Mouse (Mus musculus) forebrain, embryonic 11.5 days (tissue): ENCODE data around the gene Olfr761. TPM values are rescaled to one million over a fixed set of nuclear protein-coding genes. Genes with fewer than 3 reads are reported as not detected.
"Not testable (repeated sequence)": the region's sequence is repeated elsewhere in the genome, so short reads cannot be mapped to it uniquely, and the experiment has no call there.

ENCODE experiments used
- ATAC-seq: fragments of 200-750 bp; cut with Nextera tagmentation; replicated peaks from 2 replicates; pipeline ENCODE4 v1.8.0; 2017; ENCODE audit warnings: moderate TSS enrichment; ENCODE audit not compliant: low FRiP score
- DNase-seq: peaks from one replicate; pipeline ENCODE4 v3.0.0-alpha.2; 2017; ENCODE audit warnings: low spot score
- H3K27ac ChIP-seq: fragments of 300-500 bp; sonication (generic); 2 replicates; pipeline ENCODE4 v1.5.1; 2014; ENCODE audit warnings: low read depth, low read length
- H3K27me3 ChIP-seq: fragments of 300-500 bp; sonication (generic); 2 replicates; pipeline ENCODE4 v1.6.1; 2014; ENCODE audit warnings: mild to moderate bottlenecking, low read length, mixed read lengths; ENCODE audit not compliant: control insufficient read depth, insufficient read depth
- H3K36me3 ChIP-seq: fragments of 300-500 bp; sonication (generic); 2 replicates; pipeline ENCODE4 v1.6.1; 2014; ENCODE audit warnings: mild to moderate bottlenecking, low read length, moderate library complexity, mixed read lengths; ENCODE audit not compliant: control insufficient read depth, insufficient read depth
- H3K4me1 ChIP-seq: fragments of 300-500 bp; sonication (generic); replicated peaks from 2 replicates; pipeline ENCODE4 v1.6.1; 2014; ENCODE audit warnings: low read length, mixed read lengths; ENCODE audit not compliant: control insufficient read depth, insufficient read depth
- H3K4me2 ChIP-seq: fragments of 300-500 bp; sonication (generic); 2 replicates; pipeline ENCODE4 v1.6.1; 2014; ENCODE audit warnings: low read depth, mild to moderate bottlenecking, low read length, moderate library complexity, mixed read lengths; ENCODE audit not compliant: severe bottlenecking
- H3K4me3 ChIP-seq: fragments of 300-500 bp; sonication (generic); 2 replicates; pipeline ENCODE4 v1.5.1; 2014; ENCODE audit warnings: low read depth, low read length
- H3K9ac ChIP-seq: fragments of 300-500 bp; sonication (generic); 2 replicates; pipeline ENCODE4 v1.6.1; 2014; ENCODE audit warnings: low read length
- H3K9me3 ChIP-seq: fragments of 300-500 bp; sonication (generic); 2 replicates; pipeline ENCODE4 v1.6.1; 2016; ENCODE audit warnings: low read length, mixed read lengths; ENCODE audit not compliant: control insufficient read depth
- WGBS: fragments of 180-500 bp; shearing (Covaris S2); extraction: QIAGEN DNeasy Blood & Tissue Kit; methylation state at CpG from one replicate; pipeline ENCODE4 v1.1.7; 2014; 5-methylcytosine and 5-hydroxymethylcytosine counted together
- polyA plus RNA-seq: library from polyadenylated mRNA; unstranded; fragments of >200 nt; fragmentation: Nextera tagmentation; extraction: Ambion mirVana; gene quantifications from 2 replicates; pipeline ENCODE4 v1.2.1, GENCODE M21; 2014

Olfr761 gene
- polyA plus RNA-seq, result not detected in 2 replicates

DNA sequence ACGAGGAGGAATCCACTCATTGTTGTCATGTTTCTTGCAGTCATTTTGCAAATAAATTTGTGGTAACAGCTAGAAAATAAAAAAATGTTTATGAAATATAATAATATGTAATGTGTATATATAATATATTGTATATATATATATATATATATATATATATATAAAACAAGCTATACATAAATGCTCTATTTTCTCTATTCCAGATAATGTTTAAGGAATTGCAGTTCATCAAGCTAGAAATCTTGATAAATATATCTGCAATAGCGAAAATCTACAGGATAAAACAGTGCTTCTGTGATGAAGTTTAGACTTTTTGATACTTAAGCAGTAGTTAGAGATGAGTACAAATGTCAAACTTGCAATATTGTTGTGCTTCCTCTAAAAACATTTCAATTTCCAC lies at the start of gene Olfr761:
Gene Olfr761 (minus strand): TSS at position 101 of the 400 bp plus-strand sequence.
- WGBS, result 84% methylated on average over 2 of the region's 2 CpGs
- Histone ChIP-seq H3K36me3 (no peaks in the 10 kb centered on the region), H3K9ac (no peak within 1 kb of the TSS), H3K27me3 (no peaks in the 10 kb centered on the region), H3K4me3 (no peak within 1 kb of the TSS), H3K27ac (no peak within 1 kb of the TSS), H3K9me3 (no peaks in the 10 kb centered on the region), H3K4me2 (no peak within 1 kb of the TSS), H3K4me1 (no peaks in the 10 kb centered on the region)
- ATAC-seq, result no peak
- DNase-seq, result no peak

DNA sequence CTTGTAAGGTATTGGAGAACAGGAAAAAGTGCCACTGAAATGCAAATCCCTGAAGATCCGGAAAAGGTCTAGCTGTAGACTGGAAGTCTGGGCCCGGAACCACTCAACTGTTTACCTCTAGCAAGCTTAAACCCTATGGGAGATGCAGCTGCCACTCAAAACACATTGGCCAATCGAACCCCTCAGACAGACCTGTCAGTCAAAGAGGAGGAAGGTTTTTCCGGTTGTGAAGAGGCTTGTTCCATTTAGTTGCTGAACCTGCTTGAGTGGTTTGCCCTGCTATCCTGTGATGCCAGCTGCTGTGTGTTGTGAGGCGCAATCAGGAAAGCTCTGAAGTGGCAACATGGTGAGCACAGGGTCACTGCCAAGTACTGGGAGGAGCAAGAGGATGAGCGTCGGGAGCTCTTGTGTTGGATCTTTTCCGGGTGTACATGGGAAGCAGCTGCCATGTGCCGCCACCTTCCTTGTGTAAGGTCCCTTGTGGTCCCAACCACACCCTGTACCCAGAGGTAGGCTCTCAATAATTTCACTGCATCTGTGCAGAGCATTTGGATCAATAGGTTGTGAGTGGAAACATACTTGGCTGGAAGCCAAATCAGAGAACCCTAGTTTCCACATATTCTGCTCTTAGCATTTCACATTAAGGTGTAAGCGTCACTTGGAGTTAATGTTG lies 42.9 kb upstream of the Olfr761 start:
- no peak for DNase-seq
- Histone ChIP-seq H3K4me2 (no peak overlapping the region), H3K27me3 (no peaks in the 10 kb centered on the region), H3K27ac (no peak overlapping the region), H3K9ac (no peak overlapping the region), H3K4me3 (no peak overlapping the region), H3K4me1 (no peaks in the 10 kb centered on the region), H3K9me3 (no peaks in the 10 kb centered on the region), H3K36me3 (no peaks in the 10 kb centered on the region)
- ATAC-seq, result no peak
- WGBS, result 65% methylated on average over 10 of the region's 10 CpGs

DNA sequence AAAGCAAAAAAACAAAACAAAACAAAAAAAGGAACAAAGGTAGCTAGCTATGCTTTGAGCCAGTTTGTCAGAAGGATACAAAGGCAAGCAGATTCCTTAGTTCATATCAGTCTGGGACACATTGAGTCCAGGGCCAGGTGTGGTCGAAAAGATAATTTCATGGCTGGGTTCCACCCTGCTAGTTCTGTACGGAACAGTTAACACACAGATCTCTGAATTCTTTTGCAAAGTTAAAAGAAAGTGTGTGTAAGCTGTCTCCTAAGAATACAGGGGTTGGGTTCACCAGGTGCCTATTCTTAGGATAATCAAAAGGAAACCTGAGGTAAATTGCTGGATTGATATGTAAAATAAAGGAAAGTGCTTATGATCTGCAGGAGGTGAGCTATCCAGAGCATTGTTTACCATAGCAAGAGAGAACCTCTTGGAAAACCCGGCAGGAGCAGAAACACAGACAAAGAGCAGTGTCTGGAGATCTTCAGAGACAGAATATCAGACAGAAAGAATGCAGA lies 37.6 kb upstream of the Olfr761 start:
- DNase-seq (no peak), ATAC-seq (no peak)
- no peaks in the 10 kb centered on the region for H3K4me1 ChIP-seq
- H3K9ac ChIP-seq, result no peak overlapping the region
- no peak overlapping the region for H3K27ac ChIP-seq
- no peaks in the 10 kb centered on the region for H3K27me3 ChIP-seq
- no peak overlapping the region for H3K4me2 ChIP-seq
- no peak overlapping the region for H3K4me3 ChIP-seq
- H3K36me3 ChIP-seq, result no peaks in the 10 kb centered on the region
- 49% methylated on average over 3 of the region's 3 CpGs for WGBS
- H3K9me3 ChIP-seq, result no peaks in the 10 kb centered on the region

DNA sequence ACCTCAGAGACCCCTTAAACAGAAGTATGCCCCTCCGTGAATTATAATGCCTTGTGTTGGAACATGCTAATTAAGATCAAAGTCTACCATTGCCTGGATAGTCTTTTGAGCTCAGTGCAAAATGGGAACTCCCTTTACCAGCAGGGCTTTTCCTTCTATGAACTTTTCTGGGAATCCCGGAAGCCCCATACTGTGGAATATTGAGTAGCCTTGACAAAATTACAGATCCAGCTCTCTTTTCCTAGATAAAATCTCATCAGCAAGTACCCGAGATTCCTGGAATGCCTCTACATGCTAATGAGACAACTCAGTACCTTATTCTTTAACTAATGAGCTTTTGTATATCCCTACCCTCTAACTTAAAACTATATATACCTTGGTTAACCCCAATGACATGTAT lies 20.7 kb upstream of the Olfr761 start:
- no peaks in the 10 kb centered on the region for H3K9me3 ChIP-seq
- no peak overlapping the region for H3K27ac ChIP-seq
- H3K4me1 ChIP-seq, result no peaks in the 10 kb centered on the region
- no peak overlapping the region for H3K4me3 ChIP-seq
- no peak overlapping the region for H3K4me2 ChIP-seq
- no peak for ATAC-seq
- H3K9ac ChIP-seq, result no peak overlapping the region
- no peaks in the 10 kb centered on the region for H3K36me3 ChIP-seq
- H3K27me3 ChIP-seq, result no peaks in the 10 kb centered on the region
- WGBS, result 90% methylated on average over 3 of the region's 3 CpGs
- DNase-seq, result no peak

DNA sequence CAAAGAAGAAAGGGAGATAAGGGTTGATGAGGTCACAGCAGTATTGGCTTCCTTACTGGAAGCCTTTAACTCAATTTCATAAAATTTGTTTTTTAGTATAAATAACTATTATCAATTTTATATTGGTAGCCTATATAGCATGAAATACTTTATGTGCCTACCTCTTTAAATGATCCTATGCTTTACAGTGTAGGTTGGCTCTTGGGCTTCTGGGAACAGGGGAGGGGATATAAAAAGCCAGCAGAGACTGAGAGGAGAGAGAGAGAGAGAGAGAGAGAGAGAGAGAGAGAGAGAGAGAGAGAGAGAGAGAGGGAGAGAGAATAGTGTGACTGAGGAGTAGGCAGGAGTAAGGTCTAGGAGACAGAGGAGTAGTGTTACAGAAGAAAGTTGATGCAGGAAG lies 32.6 kb downstream of the Olfr761 start, which contains the start of gene Olfr128:
Gene Olfr128 (plus strand): TSS at position 301 of the 400 bp plus-strand sequence.
- no peaks in the 10 kb centered on the region for H3K4me1 ChIP-seq
- no peaks in the 10 kb centered on the region for H3K36me3 ChIP-seq
- no peak within 1 kb of the TSS for H3K9ac ChIP-seq
- no peaks in the 10 kb centered on the region for H3K27me3 ChIP-seq
- ATAC-seq (no peak), DNase-seq (no peak)
- no peak within 1 kb of the TSS for H3K4me3 ChIP-seq
- H3K4me2 ChIP-seq, result no peak within 1 kb of the TSS
- H3K27ac ChIP-seq, result no peak within 1 kb of the TSS
- H3K9me3 ChIP-seq, result no peaks in the 10 kb centered on the region

DNA sequence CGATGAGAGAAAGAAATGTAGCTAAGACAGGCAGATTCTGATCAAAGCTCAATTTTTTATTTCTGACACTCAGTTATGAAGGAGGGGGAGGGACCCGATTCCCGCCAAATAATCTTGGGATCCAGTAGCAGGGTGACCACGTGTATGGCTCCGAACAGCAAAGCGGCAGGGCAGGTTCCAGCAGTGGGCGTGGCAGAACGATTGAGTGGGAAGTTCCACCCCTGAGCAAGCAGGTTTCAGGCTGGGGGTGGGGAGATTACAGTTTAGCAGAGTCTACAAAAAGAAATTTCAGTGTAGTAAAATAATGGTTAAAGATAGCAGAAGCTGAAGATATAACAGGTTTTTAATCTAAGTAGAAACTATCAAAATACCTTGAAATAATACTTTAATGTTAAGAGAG lies 46.1 kb downstream of the Olfr761 start:
- H3K4me1 ChIP-seq, H3K9ac ChIP-seq, DNase-seq, H3K27me3 ChIP-seq, H3K27ac ChIP-seq, ATAC-seq, H3K4me3 ChIP-seq, H3K36me3 ChIP-seq, H3K4me2 ChIP-seq, H3K9me3 ChIP-seq: not testable (repeated sequence)
- WGBS, result 84% methylated on average over 8 of the region's 8 CpGs

Other genes with a start within 250 kb of the Olfr761 start
- gene Olfr120, start 231.3 kb downstream of the Olfr761 start, polyA plus RNA-seq, result not detected in 2 replicates
- not detected in 2 replicates for gene Olfr121, start 204.2 kb downstream of the Olfr761 start, polyA plus RNA-seq
- not detected in 2 replicates for gene Olfr122, start 184.5 kb downstream of the Olfr761 start, polyA plus RNA-seq
- gene Olfr123, start 159.6 kb downstream of the Olfr761 start, polyA plus RNA-seq, result not detected in 2 replicates
- gene Olfr124, start 153.2 kb downstream of the Olfr761 start, polyA plus RNA-seq, result not detected in 2 replicates
- not detected in 2 replicates for gene Olfr125, start 120.1 kb downstream of the Olfr761 start, polyA plus RNA-seq
- gene Olfr126, start 105.6 kb downstream of the Olfr761 start, polyA plus RNA-seq, result not detected in 2 replicates
- gene Olfr127, start 52.6 kb downstream of the Olfr761 start, polyA plus RNA-seq, result not detected in 2 replicates
- gene Olfr128, start 32.5 kb downstream of the Olfr761 start, polyA plus RNA-seq, result not detected in 2 replicates
- not detected in 2 replicates for gene Olfr129, start 107.0 kb upstream of the Olfr761 start, polyA plus RNA-seq
- not detected in 2 replicates for gene Olfr130, start 110.8 kb upstream of the Olfr761 start, polyA plus RNA-seq
- gene Olfr131, start 135.6 kb upstream of the Olfr761 start, polyA plus RNA-seq, result not detected in 2 replicates
- gene Olfr132, start 181.4 kb upstream of the Olfr761 start, polyA plus RNA-seq, result not detected in 2 replicates
- gene Olfr133, start 192.2 kb upstream of the Olfr761 start, polyA plus RNA-seq, result not detected in 2 replicates
- gene Olfr134, start 218.3 kb upstream of the Olfr761 start, polyA plus RNA-seq, result not detected in 2 replicates